Mouse (Mus musculus) stomach, postnatal 0 days (tissue): ENCODE data around the gene B3gnt2. TPM values are rescaled to one million over a fixed set of nuclear protein-coding genes. Genes with fewer than 3 reads are reported as not detected.
A peak's percentile ranks its signal among the peaks of the same experiment; 100 is the strongest.

Experiments used
- ATAC-seq: fragments of 200-750 bp; cut with Nextera tagmentation; 2 replicates; pipeline ENCODE4 v1.8.0; 2017; ENCODE audit not compliant: low FRiP score, low TSS enrichment
- DNase-seq: peaks from one replicate; pipeline ENCODE4 v3.0.0-alpha.2; 2016; ENCODE audit warnings: low spot score
- H3K27ac ChIP-seq: fragments of 300-500 bp; sonication (generic); replicated peaks from 2 replicates; pipeline ENCODE4 v1.5.1; 2014; ENCODE audit warnings: mild to moderate bottlenecking, control low read depth
- H3K27me3 ChIP-seq: fragments of 300-500 bp; sonication (generic); 2 replicates; pipeline ENCODE4 v1.6.1; 2014; ENCODE audit warnings: low read length; ENCODE audit not compliant: control insufficient read depth, insufficient read depth
- H3K36me3 ChIP-seq: fragments of 300-500 bp; sonication (generic); 2 replicates; pipeline ENCODE4 v1.6.1; 2014; ENCODE audit warnings: low read length, mixed read lengths; ENCODE audit not compliant: control insufficient read depth, insufficient read depth
- H3K4me1 ChIP-seq: fragments of 300-500 bp; sonication (generic); replicated peaks from 2 replicates; pipeline ENCODE4 v1.6.1; 2014; ENCODE audit warnings: antibody characterized with exemption; ENCODE audit not compliant: control insufficient read depth, insufficient read depth
- H3K4me2 ChIP-seq: fragments of 300-500 bp; sonication (generic); replicated peaks from 2 replicates; pipeline ENCODE4 v1.6.1; 2014; ENCODE audit warnings: low read depth, mild to moderate bottlenecking, control low read depth, moderate library complexity
- H3K4me3 ChIP-seq: fragments of 300-500 bp; sonication (generic); 2 replicates; pipeline ENCODE4 v1.5.1; 2014; ENCODE audit warnings: low read depth, low read length, control low read depth
- H3K9ac ChIP-seq: fragments of 300-500 bp; sonication (generic); 2 replicates; pipeline ENCODE4 v1.6.1; 2014; ENCODE audit warnings: mild to moderate bottlenecking, low read length, control low read depth, mixed read lengths
- H3K9me3 ChIP-seq: fragments of 300-500 bp; sonication (generic); 2 replicates; pipeline ENCODE4 v1.6.1; 2016; ENCODE audit warnings: low read length; ENCODE audit not compliant: control insufficient read depth
- CTCF ChIP-seq: IDR thresholded peaks from 2 replicates; pipeline ENCODE4 v1.5.1; 2016; ENCODE audit warnings: antibody characterized with exemption, low read depth, mild to moderate bottlenecking, moderate library complexity
- EP300 ChIP-seq: optimal IDR thresholded peaks from 2 replicates; pipeline ENCODE3; 2016; ENCODE audit warnings: antibody characterized with exemption
- WGBS: fragments of 180-500 bp; shearing (Covaris S2); extraction: QIAGEN DNeasy Blood & Tissue Kit; methylation state at CpG from one replicate; pipeline ENCODE4 v1.1.7; 2014; 5-methylcytosine and 5-hydroxymethylcytosine counted together
- polyA plus RNA-seq: library from polyadenylated mRNA; unstranded; fragments of >200 nt; fragmentation: Nextera tagmentation; extraction: Ambion mirVana; gene quantifications from 2 replicates; pipeline ENCODE4 v1.2.1, GENCODE M21; 2015

Gene B3gnt2
- polyA plus RNA-seq, 1 experiment from 2014 or later = 18.4 TPM

DNA sequence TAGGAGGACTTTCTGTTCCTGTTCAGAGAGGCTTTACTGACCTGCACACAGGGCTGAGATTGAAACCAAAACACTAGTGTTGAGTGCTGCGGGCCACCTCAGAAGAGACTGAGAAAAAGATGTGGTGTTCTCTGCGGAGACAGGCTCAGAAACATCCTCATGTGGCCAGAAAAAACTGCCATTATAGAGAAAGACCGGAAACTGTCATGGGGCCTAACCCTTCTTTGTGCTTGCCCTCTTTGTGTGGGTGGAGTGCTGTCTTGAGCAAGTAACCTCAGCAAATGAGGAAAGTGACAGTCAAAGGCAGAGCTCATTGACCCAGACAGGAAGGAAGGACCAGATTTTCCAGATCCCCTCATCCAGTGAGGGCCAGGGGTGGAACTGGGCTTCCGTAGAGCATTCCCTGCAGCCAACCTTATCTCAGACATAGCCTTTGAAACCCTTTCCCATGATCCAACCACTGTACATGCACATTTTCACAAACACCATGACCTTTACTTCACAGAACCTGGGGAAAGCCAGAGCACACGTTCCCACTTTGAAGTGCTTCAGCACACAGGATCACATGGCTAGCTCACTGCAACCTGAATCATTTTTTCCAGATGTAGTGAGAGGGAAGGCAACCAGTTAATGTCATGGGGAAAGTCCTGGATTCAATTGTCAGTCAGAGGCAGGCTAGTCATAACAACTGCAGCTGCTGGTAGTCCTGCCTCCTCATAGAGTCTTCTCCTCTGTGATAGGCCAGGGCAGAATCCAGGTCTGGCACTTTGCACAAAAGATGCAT lies 46.6 kb downstream of the B3gnt2 start:
- ATAC-seq (no peak), DNase-seq (no peak)
- no peaks in the 10 kb centered on the region for H3K4me1 ChIP-seq
- H3K9ac ChIP-seq = no peak overlapping the region
- H3K4me2 ChIP-seq = no peak overlapping the region
- TF ChIP-seq CTCF (no peak), EP300 (no peak)
- no peaks in the 10 kb centered on the region for H3K36me3 ChIP-seq
- H3K27me3 ChIP-seq = no peaks in the 10 kb centered on the region
- H3K4me3 ChIP-seq = no peak overlapping the region
- no peaks in the 10 kb centered on the region for H3K9me3 ChIP-seq
- 78% methylated on average over 5 of the region's 5 CpGs for WGBS
- no peak overlapping the region for H3K27ac ChIP-seq

DNA sequence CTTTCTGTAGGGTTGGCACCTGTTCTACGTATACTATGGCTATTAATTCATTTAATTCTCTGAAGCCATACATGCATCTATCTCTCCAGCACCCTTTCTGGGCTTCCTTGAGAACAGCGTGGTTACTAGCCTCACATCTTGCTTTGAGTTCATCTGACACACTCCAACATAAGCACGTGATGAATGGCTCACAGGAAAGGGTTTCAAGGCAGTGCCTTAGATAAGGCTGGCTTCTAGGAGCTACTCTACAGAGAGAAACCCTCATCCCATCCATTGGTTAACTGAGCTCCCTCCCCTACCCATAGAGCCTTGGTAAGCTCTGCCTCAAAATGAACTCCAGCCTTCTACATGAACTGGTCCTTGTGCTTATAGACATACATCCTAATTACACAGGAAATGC lies 47.3 kb downstream of the B3gnt2 start:
- Histone ChIP-seq H3K9ac (no peak overlapping the region), H3K4me2 (no peak overlapping the region), H3K27ac (no peak overlapping the region), H3K36me3 (no peaks in the 10 kb centered on the region), H3K9me3 (no peaks in the 10 kb centered on the region), H3K4me1 (no peaks in the 10 kb centered on the region), H3K27me3 (no peaks in the 10 kb centered on the region), H3K4me3 (no peak overlapping the region)
- ATAC-seq = no peak
- TF ChIP-seq CTCF = no peak
- no peak for TF ChIP-seq EP300
- WGBS = 75% methylated on average over 3 of the region's 3 CpGs
- DNase-seq = no peak

DNA sequence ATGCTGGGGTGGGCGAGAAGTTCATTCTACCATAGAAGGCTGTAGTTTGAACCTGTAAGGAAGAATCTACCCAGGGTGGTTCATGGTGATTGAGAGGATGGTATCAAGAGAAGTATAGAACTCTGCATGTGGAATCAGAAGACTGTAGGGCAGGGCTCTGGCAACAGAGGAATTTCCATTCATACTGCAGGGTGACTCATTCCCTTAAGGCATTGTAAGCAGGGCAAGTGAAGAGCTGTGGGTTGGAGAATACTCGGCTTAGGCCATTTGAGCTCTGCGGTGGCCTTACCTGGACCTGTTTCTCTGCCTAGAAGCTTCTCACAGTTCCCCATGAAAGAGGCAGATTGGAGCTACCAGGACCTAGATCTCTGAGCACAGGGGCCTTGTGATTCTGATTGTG lies 49.3 kb downstream of the B3gnt2 start:
- no peak overlapping the region for H3K27ac ChIP-seq
- H3K9ac ChIP-seq = no peak overlapping the region
- TF ChIP-seq EP300 = no peak
- no peak for TF ChIP-seq CTCF
- no peaks in the 10 kb centered on the region for H3K4me1 ChIP-seq
- ATAC-seq = peak; percentile 66
- DNase-seq = no peak
- H3K4me2 ChIP-seq = no peak overlapping the region
- no peak overlapping the region for H3K4me3 ChIP-seq
- no peaks in the 10 kb centered on the region for H3K9me3 ChIP-seq
- whole genome bisulfite sequencing = 79% methylated on average over 3 of the region's 3 CpGs
- no peaks in the 10 kb centered on the region for H3K36me3 ChIP-seq
- no peaks in the 10 kb centered on the region for H3K27me3 ChIP-seq

DNA sequence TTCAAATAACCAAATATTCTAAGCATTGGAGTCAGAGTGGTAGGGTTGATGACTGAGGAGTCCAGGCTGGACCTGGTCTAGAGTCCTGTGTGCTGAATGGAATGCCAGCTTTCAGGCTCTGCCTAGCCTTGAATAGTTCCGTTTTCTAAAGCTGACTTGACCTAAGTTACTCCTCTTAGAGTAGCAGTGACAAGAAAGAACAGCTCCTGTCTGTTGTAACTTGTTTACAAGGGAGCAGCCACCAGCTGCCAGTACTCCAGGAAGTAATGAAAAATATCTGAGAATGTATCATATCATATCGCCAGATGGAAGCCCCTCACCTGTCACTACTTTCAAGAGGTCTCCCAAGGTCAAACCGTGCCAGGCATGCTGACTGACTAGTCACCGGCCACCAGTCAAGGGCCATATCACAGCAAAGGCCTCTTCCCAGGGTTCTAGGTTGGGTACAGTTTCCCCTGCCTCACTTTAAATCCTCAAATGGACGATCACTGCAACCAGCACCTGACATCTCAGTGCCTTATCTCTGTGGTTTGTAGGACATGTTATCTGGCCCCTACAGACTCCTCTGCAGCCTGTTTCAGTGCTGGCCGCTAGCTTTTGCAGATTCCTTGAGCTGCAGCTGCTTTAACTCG lies 51.2 kb downstream of the B3gnt2 start:
- no peaks in the 10 kb centered on the region for H3K27me3 ChIP-seq
- no peaks in the 10 kb centered on the region for H3K9me3 ChIP-seq
- DNase-seq (no peak), ATAC-seq (no peak)
- no peaks in the 10 kb centered on the region for H3K36me3 ChIP-seq
- TF ChIP-seq CTCF (no peak), EP300 (no peak)
- no peak overlapping the region for H3K9ac ChIP-seq
- no peak overlapping the region for H3K4me2 ChIP-seq
- H3K4me1 ChIP-seq = no peaks in the 10 kb centered on the region
- no peak overlapping the region for H3K4me3 ChIP-seq
- 51% methylated on average over 7 of the region's 7 CpGs for WGBS
- no peak overlapping the region for H3K27ac ChIP-seq

DNA sequence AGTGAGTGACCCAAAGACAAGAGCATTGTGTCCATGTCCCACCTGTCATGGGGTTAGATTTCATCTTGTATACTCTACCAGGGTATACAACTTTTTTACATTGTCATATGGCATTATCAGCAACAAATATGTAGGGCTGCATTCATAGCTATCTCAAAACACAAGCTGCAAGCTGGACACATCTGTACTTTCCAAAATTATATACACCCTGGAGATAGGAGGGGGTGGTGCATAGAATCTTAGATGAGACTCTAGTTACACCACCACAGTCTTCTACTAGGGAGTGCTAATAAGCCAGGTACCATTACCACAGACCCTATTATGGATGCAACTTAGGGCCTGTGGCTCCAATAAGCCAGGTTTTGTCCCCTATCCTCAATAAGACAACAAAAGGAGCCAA lies 52.7 kb downstream of the B3gnt2 start:
- Histone ChIP-seq H3K9ac (no peak overlapping the region), H3K9me3 (no peaks in the 10 kb centered on the region), H3K27ac (no peak overlapping the region), H3K4me1 (no peaks in the 10 kb centered on the region), H3K27me3 (no peaks in the 10 kb centered on the region), H3K4me2 (no peak overlapping the region), H3K4me3 (no peak overlapping the region), H3K36me3 (no peaks in the 10 kb centered on the region)
- TF ChIP-seq CTCF (no peak), EP300 (no peak)
- ATAC-seq = no peak
- DNase-seq = no peak

DNA sequence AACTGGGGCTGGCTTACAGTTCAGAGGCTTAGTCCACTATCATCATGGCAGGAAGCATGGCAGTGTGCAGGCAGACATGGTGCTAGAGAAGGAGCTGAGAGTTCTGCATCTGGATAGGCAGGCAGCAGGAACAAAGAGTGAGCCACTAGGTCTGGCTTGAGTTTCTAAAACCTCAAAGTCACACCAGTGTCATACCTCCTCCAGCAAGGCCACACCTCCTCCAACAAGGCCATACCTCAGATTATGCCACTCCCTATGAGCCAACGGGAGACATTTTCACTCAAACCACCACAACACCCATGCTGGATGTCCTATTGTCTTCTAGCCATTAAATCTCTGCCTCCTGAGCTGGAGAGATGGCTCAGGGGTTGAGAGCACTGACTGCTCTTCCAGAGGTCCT lies 55.6 kb downstream of the B3gnt2 start:
- Histone ChIP-seq H3K27me3 (no peaks in the 10 kb centered on the region), H3K4me3 (no peak overlapping the region), H3K4me2 (no peak overlapping the region), H3K9ac (no peak overlapping the region), H3K4me1 (no peaks in the 10 kb centered on the region; the same call in 1 of the 2 replicates), H3K27ac (no peak overlapping the region), H3K9me3 (no peaks in the 10 kb centered on the region), H3K36me3 (no peaks in the 10 kb centered on the region)
- WGBS = 75% methylated on average over 1 of the region's 1 CpGs
- DNase-seq (no peak), ATAC-seq (no peak)
- no peak for TF ChIP-seq EP300
- TF ChIP-seq CTCF = no peak
